Mouse (Mus musculus) G1E-ER4 (cell line): ENCODE results near the gene Card10. TPM values are rescaled to one million over a fixed set of nuclear protein-coding genes. Genes with fewer than 3 reads are reported as not detected.

Experiments
- GATA1 ChIP-seq: IDR thresholded peaks from one replicate; pipeline ENCODE4 v1.8.0; 2012; ENCODE audit warnings: low read length, inconsistent platforms
- polyA plus RNA-seq: library from polyadenylated mRNA; stranded (reverse); fragments of >175 nt; gene quantifications from 2 replicates; pipeline ENCODE4 v1.2.3, GENCODE M21; 2012

Gene Card10
- polyA plus RNA-seq, 1 experiment, result not detected

DNA sequence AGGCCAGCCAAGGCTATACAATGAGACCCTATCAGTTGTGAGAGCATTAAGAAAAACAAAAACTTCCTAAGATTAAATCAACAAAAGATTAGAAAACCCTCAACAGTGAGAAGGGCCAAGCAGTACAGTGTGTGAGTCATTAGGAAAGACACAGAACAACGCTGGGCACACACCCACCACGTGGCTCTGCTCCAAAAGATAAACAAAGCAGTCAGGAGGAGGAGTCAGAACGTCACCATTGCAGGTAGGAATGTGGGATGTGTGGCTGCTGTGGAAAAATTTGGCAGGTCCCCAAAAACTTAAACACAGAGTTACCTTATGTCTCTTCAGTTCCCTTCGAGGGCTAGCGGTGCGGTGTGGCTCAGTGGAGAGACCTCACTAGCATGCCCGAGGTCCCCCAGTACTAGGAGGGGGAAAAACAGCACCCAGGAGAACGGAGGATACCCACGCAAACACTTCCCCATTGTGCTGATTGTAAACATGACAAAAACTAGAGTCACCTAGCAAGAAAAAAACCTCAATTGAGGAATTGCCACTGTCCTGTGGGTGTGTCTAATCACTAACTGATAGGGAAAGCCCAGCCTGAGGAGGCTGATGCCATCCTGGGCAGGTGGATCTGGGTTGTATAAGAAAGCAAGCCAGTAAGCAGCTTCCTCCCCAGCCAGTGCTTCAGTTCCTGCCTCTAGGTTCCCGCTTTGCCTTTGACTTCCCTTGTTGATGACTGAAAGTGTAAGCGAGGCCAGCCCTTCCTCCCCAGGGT is 12.7 kb upstream of the Card10 start:
- TF ChIP-seq GATA1, result no peak

DNA sequence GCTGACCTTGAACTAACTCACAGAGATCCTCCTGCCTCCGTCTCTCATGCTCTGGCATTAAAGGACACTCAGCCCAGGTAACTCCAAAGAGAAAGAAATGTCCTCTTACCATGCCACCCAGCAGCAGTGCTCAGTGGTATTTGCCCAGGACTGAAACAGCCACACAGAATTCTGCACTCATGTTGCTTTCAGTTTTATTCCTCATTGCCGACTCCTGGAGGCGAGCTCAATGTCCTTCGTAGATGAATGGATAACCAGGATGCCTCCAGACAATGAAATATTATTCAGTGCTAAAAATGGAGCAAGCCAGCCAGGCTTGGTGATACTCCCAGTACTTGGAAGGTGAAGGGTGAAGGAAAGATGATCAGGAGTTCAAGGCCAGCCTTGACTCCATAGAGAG is 10.8 kb upstream of the Card10 start:
- TF ChIP-seq GATA1, result no peak

DNA sequence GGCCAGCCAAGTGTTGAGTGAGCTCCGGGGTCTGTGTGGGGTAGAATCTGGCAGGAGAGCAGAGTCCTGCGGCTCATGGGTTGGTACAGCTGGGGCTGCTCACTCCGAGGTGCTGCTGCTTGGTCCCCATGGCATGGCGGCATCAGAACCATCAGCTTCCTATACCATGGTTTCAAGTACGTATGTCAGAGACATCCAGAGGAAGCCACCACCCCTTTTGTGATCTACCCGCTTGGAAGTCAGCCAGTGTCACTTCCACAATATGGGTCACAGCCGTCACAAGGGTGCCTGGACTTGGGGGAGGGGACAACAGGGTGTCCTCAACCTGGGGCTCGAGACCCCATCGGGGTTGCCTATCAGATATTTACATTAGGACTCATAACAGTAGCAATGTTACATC is 7.3 kb upstream of the Card10 start:
- TF ChIP-seq GATA1, result no peak

DNA sequence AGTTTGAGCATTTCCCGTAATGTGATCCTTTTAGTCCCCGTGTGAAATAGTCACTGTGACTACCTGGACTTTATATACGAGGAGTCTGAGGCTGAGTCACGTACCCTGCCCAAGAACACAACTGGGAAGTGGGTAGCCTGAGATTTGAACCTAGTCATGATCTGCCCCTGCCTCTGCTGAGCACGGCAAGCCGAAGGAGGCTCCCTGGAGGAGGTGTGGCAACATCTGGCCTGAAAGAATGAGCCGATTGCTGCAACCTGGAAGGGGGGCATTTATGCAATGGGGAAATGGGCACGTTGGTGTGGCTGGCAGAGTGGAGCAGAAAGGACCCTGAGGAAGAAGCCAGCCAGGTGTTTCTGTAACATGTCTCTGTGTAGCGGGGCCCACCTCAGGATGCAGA is 6.9 kb upstream of the Card10 start:
- no peak for TF ChIP-seq GATA1

DNA sequence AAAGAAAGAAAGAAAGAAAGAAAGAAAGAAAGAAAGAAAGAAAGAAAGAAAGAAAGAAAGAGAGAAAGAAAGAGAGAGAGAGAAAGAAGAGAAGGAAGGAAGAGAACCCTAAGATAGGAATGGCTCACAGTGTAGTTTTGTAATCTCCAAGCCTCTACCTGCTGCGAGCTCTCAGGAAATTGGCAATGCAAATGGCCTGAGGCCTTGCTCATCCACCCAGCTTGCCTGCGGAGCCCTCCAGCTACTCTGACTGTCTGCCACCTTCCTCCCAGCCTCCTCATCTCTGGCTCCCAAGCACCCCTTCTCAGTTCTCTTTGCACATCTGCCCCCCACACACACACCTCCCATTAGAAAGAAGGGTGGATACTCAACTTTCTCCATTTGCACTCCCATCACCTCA is 6.1 kb upstream of the Card10 start:
- TF ChIP-seq GATA1, result no peak

DNA sequence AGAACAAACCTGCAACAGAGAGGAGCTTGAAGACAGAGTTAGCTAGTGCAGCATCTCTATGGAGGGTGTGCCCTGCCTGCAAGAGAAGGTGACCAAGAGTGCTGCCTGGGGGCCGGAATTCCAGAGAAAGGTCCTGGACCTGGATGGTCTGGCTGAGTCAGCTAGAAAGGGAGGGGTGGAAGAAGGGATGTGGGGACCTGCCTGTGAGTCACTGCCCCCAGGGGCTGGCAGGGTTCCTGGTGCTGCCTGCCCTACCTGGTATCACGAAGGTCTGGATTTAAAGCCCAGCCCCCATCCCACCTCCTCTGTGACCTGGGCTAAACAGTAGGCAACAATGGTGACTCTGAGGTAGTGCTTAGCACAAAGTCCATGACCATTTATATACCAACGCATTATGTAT is 4.3 kb upstream of the Card10 start:
- TF ChIP-seq GATA1, result no peak

DNA sequence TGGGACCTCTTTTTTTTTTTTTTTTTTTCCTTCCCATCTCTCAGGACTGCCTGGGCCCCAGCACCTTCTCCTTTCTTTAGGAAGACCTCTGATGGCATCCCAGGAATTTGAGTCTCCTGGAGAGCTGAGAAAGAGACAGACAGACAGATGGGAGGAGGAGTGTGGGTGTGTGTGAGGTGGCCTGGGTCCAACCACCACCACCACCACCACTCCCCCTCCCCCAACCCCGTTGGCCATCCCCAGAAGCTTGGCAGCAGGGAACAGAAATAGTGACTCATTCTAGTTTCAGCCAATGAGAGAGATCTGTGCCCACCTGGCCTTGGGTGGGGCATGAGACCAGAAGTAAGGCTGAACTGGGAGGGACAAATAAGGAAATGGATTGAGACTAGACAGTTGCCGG is 3.8 kb upstream of the Card10 start:
- no peak for TF ChIP-seq GATA1

DNA sequence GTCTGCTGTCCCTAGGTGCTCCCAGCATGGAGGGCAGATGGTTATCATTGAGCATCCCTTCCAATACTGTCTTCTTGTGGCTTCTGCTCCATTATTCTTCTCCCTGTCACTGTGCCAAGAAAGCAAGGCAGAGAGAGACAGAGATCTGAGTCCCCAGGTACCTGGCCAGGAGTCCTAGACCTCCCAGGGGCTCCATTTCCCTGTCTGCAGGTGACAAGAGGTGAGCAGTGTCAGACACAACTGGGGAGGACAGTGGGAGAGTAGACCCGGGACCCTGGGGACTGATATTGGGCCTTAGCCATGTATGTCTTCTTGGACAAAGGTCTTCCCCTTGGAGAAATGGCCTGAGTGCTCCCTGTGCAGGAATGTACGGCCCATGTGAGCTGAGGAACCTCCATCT is 2.5 kb upstream of the Card10 start:
- TF ChIP-seq GATA1, result no peak

DNA sequence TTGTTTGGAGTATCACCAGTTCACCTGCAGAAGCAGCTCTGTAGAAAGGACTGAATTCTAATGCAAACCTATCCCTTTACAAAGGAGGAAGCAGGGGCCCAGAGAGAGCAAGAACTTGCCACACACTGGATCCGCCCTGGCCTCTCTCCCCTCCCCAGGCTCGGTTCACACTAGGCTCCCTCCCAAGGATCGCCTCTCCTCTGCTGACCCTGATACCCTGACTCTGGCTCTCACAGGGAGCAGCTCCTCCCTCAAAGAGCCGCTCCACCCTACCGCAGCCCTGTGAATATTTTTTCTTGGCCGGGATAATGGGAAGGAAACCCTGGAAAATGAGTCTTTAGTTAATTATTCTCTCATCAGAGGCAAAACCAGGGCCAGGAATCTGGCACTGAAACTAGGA is 1.5 kb upstream of the Card10 start:
- no peak for TF ChIP-seq GATA1

DNA sequence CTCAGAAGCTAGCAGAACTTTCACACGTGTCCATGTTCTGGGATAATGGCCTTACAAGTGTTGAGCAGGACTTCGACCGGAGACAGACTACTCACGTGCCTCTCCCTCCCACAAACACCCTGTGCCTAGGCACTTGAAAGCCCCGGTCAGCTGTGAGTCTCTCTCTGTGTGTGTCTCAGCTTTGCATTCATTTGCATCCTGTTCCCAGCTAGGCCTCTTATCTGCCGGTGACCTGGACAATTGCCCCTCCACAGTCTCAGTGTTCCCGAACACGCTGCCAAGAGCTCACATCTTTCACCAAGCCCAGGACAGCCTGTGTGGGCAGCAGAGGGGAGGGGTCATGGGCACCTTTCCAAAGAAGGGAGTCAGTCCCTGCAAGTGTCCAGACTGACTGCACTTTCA is 658 bp upstream of the Card10 start:
- TF ChIP-seq GATA1, result no peak

DNA sequence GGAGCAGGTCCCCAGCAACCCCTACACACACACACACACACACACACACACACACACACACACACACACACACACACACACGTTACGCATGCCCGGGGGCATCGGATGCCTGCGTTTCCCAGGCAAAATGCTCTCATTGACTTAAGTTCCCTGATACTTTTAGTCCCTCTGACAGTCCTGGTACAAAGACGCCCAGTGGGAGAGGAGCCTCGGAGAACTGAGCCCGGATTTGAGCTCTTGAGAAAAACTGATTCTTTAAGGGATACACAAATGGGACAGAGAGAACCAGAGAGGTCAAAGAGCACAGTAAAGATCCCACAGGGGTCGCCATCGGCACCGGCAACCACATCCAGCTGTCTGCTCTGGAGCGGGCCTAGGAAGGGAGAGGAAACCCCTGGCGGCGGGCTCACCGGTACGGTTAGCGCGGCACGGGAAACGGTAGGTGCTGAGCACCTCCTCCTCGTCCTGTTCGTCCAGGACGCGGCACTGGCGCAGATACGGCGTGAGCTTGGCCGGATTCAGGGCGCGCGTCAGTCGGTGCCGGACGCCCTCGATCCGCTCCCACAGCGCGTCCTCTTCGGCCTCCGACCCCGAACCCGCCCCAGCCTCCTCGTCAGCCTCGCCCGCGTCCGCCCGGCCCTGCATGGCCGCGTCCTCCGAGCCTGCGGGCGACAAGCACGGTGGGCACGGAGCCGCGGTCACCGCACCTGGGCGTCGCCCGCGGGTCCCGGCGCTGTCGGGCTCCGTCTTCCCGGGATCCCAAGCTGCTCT is 686 bp downstream of the Card10 start:
- no peak for TF ChIP-seq GATA1

DNA sequence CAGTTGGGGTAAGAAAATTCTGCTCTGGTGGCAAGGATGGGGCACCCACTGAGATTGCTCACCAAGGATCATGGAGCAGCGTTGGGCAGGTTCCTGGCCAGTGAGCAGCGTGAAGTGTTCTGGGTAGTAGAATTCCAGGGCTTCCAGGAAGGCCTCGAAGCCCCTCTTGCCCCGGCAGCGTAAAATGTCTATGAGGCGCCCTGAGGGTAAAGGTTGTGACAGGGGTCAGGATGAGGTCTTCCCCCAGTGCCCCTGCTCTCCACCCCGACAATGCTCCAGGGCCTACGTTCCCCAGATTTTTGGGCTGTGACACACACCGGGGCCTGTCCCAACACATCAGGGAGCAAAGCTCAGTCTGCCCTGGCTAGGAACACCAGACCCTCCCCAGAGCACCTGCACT is 1.3 kb downstream of the Card10 start:
- no peak for TF ChIP-seq GATA1

DNA sequence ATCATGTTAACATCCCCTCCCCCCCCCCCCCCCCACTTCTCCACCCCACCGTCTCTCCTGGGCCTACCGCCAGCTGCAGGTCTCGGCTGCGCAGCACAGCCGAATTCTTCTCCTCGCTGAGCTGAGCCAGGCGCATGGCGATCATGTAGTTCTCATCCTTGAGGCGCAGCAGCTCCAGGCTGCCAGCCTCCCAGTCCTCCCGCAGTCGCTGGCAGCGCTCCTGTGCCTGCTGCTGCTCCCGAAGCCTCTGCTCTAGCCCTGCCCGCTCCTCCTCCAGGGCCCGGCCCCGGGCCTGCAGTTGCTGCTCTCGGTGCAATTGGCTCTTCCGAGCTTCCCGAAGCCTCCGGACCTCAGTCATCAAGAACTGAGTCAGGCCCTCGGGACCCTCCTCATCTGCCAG is 3.8 kb downstream of the Card10 start:
- TF ChIP-seq GATA1, result no peak

DNA sequence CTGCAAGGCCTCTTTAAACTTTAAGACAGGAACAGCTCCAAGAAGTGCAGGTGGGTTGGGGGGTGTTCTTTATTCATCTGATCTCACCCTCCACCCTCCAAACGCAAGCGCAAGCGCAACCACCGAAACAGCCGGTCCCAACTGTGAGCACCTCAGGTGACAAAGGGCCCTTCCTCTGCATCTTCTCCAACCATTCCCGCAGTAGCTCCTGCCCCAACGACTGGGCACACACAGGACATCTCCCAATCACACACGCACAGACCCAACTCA is 5.8 kb downstream of the Card10 start:
- TF ChIP-seq GATA1, result no peak

DNA sequence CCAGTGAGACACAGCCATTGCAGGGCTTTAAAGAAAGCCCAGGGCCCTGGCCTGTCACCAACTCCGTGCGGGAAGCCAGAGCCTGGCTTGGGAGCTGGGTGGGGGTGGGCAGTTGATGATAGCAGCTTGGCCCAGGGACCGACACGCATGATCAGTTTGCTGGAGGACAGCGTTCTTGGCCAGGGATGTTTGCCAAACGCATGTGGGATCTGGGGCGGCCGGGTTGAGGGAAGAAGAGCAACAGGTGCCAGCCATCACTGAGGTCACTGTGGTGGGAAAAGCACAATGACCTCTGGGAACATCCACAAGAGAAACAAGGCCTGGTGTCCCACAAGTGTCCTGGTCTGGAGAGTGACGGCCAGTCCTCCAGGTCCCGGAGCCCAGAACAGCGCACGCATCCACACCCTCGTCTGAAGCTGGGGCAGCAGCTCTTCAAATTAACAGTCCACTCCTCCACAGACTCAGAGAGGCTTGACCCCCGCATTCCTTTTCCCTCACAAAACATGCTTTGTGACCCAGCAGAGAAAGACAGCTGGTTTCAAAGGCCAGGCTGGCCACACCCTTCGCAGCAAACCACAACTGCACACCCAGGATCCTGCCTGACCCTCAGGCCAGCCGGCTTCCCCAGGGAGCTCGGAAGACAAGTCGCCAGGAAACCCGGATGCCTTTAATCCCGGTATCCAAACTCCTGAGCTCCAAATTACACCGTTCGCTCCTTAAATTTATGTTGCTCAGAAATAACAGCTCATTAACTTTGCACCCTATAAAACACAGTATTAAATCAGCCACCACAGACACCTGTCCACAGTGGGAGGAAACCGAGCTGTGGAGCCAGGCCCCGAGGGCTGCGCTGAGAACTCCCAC is 6.4 kb downstream of the Card10 start:
- no peak for TF ChIP-seq GATA1

DNA sequence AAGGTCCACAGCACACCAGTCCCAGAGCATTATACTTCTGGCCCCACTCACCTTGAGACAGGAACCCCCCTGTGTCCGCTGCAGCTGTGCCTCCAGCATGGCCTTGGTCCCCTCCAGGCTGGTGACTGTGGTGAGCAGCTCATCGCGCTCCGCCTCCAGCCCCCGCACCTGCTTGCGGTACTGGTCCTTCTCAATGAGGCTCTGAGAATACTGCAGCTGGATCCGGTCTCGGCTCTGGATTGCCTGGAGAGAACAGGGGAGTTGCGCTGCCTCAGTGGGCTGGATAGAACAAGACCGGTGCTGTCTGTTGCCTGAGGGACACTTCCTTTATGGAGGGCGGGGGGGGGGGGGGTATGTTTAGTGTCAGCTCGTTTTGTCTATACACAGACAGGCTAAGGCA is 11.9 kb downstream of the Card10 start:
- TF ChIP-seq GATA1, result no peak
